26 mouse cellular contexts compared by ENCODE assay signal in genomic region chr5:37976943-37977434, GRCm38 (mm10).
"Had no signal": no experiment of that assay in that cellular context is flagged by ENCODE, and none has a peak within 500 bp of the region (broad histone marks: within the 10 kb centered on the region; RNA-seq: fewer than 3 reads in every experiment).

No protein-coding gene starts in this region.

- H3K27me3 ChIP-seq: intestine, embryonic 15.5 days; liver, embryonic 13.5 days; liver, embryonic 15.5 days had no signal

- H3K9ac ChIP-seq: hindbrain, embryonic 12.5 days; hindbrain, embryonic 14.5 days; intestine, embryonic 15.5 days; limb, embryonic 12.5 days; liver, embryonic 13.5 days; liver, embryonic 15.5 days; liver, postnatal 0 days had no signal

- ATAC-seq: hindbrain, embryonic 16.5 days; inflammation-experienced regulatory T-cells, adult 6 months; intestine, embryonic 15.5 days; intestine, postnatal 0 days; liver, postnatal 0 days had no signal

- H3K36me3 ChIP-seq: hindbrain, embryonic 10.5 days; hindbrain, embryonic 12.5 days; intestine, embryonic 15.5 days; limb, embryonic 10.5 days; limb, embryonic 12.5 days; liver, embryonic 13.5 days; liver, embryonic 15.5 days had no signal

- DNase-seq: gastrocnemius, adult 2 months; gastrocnemius, postnatal 10 days; gastrocnemius, postnatal 25 days; heart, postnatal 10 days; heart, postnatal 36 days; kidney, adult 18-20 months; kidney, adult 8-10 months; kidney, postnatal 10 days; kidney, postnatal 25 days; kidney, postnatal 4 days; liver; liver, embryonic 13.5 days; liver, postnatal 0 days had no signal

- H3K9me3 ChIP-seq: hindbrain, embryonic 10.5 days; hindbrain, embryonic 12.5 days; intestine, embryonic 15.5 days; limb, embryonic 10.5 days; limb, embryonic 12.5 days; liver, embryonic 13.5 days; liver, embryonic 15.5 days had no signal

- H3K4me2 ChIP-seq: hindbrain, embryonic 12.5 days; hindbrain, embryonic 14.5 days; intestine, embryonic 15.5 days; limb, embryonic 12.5 days; liver, embryonic 11.5 days; liver, embryonic 13.5 days; liver, embryonic 15.5 days had no signal

- H3K4me1 ChIP-seq: hindbrain, embryonic 12.5 days; intestine, embryonic 15.5 days; liver, embryonic 13.5 days; liver, embryonic 15.5 days had no signal

- H3K4me3 ChIP-seq: gastrocnemius, adult 2 months; hindbrain, embryonic 10.5 days; hindbrain, embryonic 12.5 days; intestine, embryonic 15.5 days; layer of hippocampus, adult 2 months; left cerebral cortex, adult 2 months; limb, embryonic 10.5 days; limb, embryonic 12.5 days; liver, embryonic 13.5 days; liver, embryonic 15.5 days had no signal

- H3K27ac ChIP-seq: gastrocnemius, adult 2 months; hindbrain, embryonic 10.5 days; hindbrain, embryonic 12.5 days; hindbrain, embryonic 14.5 days; intestine, embryonic 15.5 days; layer of hippocampus, adult 2 months; left cerebral cortex, adult 2 months; limb, embryonic 10.5 days; limb, embryonic 12.5 days; liver, embryonic 13.5 days; liver, embryonic 15.5 days had no signal
